Mouse (Mus musculus) adrenal gland, postnatal 25 days (tissue): ENCODE measurements at regions not wholly inside any gene's neighbourhood (a gene's known extent, or its start where the extent isn't known, plus 50 kb on each side); places are given as distances from the start of the nearest gene placed in this dataset.

Experiments used
- DNase-seq: peaks from one replicate; pipeline ENCODE4 v3.0.0; 2021; ENCODE audit warnings: mixed read lengths

DNA sequence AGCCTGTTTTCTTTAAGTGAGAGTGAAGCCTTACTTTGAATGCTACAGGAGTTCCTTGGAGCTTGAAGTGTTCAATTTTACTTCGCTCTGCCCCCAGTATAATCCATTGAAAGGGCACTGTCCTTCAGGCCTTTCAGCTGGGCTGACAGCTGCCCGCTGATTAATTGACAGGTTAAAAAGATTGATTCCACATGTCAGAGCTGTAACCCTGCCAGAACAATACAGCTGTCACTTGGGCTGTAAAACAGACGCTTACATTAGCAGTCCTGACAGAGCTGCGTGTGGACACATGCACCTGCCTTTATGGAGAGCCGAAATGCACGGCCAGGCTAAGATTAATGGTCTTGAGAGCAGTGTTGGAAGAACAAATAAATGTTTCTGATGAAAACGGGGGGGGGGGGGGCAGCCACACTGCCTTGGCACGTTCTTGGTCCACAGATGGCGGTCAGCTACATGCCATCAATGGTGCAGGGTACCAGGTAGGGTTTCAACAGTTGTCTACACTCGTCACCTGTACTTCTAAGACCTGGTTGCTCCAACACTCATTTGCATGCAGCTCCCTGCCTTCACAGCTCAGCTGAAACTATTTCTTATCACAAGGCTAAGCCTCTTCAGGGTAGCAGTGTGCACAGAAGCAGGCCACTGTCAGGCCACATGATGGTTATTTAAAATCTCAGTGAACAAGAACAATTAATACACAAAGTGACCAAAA lies 407.3 kb downstream of the Gm45692 start:
- no peak for DNase-seq

DNA sequence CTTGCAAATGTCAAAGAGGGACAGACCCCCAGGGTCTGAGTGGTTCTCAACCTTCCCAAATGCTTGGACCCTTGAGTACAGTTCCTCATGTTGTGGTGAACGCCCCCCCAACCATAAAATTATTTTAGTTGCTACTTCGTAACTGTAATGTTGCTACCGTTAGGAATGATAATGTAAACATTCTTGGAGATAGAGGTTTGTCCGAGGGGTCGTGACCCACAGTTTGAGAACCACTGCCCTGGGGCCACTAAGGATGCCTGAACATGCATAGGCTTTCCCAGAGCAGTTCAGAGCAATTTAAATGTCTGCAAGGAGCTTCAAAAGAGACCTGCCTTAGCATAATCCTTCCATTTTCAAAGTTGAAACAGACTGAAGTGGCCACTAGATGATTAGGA lies 407.8 kb downstream of the Gm45692 start:
- no peak for DNase-seq

DNA sequence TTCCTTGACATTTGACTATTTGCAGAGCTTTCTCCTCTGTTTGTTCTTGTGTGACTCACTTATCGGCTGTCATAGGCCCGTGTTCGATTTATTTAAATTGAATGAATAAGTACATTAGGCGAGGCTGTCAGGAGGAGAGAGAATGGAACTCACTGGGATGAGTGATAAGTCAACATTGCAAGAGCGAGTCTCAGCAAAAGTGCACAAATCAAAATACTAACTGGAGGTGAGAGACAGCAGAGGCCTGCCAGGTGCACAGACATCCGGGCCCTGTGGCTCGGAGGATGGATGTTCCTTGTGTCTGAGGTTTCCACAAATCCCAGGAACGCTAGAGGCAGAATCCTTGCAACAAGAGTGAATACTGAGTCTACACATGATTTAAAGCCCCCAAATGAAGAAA lies 410.6 kb downstream of the Gm45692 start:
- no peak for DNase-seq

DNA sequence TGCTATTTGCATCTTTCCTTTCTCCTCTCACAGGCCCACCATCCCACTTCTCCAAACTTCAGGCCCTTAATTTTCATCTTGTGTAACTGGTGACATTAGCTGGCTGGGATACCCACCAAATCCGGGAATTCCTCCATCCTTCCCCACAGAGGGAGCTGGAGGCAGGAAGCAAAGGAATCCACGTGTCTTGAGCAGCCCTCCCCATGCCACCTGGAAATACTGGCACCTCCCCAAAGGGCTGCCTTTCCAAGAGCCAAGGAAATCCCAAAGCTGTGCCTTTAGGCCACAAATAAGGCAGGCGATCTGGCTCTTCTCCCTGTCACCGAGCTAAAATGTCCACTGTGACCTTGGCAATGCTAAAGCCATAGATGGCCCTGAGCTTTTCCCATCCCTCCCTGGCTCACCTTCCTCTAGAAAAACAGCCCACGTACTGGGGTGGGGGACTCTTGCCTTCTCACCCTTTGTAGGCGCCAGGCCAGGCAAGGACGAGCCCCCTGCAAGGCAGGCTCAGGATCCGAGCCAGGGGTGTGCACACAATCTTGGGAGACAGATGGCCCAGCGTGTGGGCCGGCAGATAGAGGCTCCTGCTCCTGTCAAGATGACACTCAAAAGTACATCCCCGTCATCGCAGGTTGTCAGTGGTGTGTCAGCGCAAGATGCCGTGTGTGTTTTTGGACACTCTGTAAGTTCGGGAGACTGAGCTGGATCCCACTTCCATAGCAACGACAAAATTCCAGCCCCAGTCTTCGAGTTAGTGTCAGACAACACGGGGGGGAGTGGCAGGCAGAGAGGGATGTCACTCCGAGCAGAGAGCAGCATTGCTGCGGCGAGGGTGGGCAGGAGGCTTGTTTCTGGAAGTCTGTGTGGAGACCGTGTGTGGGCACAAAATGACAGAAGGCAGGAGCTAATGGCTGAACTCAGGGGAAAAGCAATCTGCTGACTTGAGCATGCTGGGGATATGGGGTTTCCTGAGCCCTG lies 414.4 kb downstream of the Gm45692 start:
- DNase-seq = peak; percentile 26

DNA sequence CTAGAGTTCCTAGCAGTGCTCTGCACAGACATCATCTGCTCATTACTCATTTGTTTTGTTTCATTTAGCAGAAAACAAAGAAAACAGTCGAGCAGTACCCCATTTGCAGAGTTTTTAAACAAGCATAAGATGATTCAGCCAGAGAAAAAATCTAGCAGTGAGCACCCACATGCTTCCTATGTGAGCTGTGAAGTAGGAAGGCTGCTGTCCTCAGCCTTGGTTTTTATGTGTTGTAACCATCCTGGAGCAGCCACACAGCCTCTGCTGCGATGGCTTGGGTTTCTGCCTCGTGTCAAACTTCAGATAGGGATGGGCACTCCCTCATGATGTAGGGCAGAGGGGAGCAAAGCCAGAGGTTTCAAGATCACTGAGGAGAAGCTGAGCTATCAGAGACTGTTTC lies 416.5 kb downstream of the Gm45692 start:
- DNase-seq = no peak

DNA sequence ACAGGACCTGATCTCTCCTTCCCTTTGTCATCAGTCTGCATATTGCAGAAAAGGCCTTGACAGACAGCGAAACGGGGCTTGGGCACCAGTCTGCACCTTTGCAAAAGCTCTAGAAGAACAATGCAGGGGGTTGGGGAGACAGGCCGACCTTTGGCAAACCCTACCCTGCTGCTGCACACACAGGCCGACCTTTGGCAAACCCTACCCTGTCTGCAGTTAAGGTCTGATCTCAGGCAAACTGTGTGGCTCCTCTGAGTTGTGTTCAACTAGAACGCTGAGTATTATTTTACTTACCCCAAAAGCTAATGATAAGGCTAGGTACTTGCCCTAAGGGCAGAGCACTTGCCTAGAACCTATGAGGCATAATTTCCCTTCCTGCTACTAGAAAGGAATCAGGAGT lies 423.4 kb upstream of the Zfp703 start:
- DNase-seq = no peak

DNA sequence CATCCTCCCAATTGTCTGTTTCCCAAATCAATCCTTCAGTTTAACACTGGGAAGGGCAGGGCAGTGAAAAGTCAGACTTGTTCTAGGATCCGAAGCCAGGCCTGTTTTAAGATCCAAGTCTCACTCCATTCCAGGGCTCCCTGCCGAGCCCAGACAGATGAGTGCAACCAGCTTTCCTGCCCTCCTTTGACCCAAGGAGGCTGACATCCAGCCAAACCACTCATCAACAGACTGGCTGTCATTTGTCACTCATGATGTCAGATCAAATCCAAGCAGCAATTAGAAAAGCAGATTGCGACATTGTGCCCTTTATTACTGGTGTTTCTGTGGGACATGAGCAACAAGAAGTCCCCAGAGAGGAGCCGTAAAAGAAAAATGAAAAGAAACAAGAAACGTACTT lies 417.9 kb upstream of the Zfp703 start:
- DNase-seq = peak; percentile 24

DNA sequence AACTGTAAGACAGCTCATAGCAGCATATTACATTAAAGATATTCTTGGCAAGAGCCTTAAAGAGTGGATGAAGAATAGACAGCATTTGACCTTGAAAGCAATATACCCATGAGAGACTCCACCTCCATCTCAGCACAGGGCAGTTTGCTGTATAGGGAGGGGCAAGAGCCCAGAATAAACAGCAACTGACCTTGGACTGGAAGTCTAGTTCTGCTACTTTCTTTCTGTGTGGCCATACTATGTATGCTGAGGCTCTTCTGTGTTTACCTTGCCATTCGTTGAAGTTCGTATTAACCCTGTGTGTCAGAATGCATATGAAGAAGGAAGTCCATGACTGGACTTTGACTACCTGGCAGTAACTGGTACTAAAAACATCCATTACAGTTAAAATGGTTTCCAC lies 414.0 kb upstream of the Zfp703 start:
- no peak for DNase-seq

DNA sequence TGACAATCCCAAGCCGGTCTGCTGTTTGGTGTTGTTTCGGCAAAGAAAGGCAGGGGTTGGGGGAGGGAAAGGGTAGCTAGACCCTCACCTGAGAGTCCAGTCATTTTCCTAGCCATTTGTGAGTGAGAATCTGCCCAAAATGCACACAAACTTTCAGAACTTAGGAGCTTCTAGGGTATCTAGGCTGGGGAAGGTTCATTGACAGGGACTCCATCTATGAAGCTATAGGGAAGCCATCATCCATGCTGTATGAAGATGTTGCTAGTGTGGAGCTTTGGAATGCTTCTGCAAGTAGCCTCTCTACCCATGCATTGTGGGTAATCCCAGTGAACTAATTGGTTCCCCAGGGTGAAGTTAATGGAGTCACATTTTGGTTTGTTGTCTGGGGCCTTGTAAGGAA lies 412.9 kb upstream of the Zfp703 start:
- DNase-seq = no peak

DNA sequence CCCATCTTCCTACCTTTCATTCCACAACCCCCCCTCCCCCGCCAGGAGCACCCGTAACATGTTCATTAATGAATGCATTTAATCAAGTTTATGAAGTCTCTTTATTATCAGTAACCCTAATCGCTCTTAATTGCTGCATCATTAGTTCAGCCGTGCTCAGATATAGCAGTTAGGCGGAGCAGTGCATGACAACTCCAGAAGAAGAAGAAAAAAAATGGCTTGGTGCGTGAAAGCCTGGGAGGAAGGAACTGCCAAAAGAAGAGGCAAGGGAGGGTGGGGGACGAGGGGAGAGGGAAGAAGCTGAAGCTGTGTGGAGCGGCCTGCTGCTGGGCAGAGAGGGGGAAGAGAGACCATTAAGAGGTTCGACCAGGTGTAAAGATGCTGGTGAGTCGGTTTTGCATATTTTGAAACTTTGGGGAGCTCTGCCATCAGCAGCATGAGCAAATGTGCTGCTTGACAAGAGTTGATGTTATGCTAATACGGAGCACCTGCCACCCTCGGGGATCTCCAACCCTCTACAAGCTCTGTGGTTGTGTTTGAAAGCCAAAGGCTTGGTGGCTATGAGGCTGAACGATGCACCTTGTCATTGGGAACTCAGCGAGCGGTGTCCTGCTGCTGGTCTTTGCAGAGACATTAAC lies 408.6 kb upstream of the Zfp703 start:
- no peak for DNase-seq

DNA sequence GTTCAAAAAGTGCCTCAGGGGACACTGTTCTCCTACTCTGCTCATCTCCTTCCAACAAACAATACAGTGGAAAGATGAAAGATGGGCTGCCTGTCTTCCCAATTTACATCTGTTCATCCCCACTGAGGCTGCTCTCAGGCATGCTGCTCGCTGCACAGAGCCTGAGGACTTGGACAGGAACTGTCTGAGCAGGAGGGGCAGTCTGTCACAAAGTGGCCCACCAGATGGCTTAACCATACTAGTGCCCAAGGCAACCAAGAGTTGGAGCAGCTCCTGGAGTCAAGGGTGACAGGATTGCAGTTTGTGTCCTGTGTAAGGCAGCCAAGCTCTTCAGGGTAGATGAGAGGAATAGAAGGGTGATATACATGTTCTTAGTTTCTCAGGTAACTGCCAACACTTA lies 388.3 kb upstream of the Zfp703 start:
- DNase-seq = no peak

DNA sequence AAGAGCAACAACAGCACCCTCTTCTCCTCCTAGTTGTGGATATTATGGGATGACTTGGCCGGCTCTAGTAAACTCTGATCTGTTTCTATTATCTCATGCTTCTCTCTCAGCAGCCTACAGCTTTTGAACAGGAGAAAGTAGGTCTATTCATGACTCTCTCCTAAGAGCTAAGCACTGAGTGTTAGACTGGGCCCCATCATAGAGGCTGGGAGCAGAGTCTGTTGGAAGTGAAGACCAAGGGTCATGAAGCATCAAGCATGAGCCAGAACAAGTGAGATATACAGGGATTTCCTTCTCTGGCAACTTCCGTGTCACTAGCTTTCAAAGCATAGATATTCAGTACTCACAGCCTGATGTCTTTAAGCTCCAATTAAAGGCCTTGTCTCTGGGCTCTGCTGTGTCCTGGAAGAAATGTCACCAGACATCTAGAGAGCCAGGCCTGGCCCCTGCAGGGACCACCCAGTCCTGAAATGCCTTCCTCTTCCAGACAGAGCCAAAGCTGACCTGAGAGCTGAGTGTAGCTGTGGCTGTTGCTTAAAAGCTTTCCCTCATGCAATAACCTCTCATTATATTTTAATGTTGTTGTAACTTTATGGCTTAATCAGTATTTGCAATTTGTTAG lies 386.4 kb upstream of the Zfp703 start:
- no peak for DNase-seq

DNA sequence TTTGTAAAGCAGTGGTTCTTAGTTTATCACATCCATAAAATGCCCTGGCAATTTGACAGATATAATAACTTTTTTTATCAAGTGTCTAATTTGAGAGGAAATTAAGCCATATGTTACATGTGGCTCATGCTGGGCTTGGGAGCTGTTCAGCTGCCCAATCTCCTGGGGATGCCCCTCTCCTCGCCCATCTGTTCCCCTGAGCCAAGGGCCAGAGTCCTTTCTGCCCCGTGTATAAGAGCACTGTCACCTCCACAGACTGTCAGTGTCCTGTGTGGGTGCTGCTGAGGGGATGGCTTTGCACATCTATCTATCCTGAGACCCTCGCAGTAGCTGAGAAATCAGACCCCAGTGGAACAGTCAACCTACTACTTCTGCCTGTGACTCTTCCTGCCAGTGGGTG lies 385.9 kb upstream of the Zfp703 start:
- no peak for DNase-seq

DNA sequence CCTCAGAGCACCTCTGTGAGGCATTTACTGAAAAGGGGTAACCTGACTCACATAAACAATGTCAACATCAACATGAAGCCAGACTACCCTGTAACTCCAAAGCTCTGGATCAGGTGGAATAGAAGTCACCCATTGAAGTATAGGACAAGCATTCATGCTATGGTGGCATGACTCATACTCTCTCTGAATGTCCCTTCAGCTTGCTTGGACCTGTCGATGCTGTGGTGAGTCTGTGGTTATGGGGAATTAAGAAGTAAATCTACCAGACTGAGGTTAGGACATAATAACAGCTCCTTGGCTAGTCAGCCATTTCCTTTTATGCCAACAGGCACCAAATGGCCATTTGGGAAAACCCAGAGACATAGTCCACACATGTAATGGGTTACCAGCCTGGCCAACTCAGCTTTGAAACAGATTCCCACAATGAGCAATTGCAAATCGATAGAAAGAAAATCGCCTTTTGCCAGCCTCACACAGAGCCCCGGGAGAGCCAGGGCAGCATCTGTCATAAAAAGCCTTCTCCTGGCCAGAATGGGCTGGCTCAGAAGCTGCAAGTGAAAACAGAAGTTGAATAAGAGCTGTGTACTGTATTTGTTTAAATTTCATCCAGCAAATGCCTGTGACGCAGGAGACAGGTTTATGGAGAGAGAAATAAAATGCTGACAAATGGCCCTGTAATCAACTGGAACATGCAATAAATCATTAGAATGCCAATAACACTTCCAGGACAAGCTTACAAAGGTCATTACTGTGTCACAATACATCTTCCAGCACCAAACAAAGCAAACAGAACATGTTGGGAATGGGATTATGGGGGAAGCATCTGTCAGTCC lies 383.4 kb upstream of the Zfp703 start:
- no peak for DNase-seq

DNA sequence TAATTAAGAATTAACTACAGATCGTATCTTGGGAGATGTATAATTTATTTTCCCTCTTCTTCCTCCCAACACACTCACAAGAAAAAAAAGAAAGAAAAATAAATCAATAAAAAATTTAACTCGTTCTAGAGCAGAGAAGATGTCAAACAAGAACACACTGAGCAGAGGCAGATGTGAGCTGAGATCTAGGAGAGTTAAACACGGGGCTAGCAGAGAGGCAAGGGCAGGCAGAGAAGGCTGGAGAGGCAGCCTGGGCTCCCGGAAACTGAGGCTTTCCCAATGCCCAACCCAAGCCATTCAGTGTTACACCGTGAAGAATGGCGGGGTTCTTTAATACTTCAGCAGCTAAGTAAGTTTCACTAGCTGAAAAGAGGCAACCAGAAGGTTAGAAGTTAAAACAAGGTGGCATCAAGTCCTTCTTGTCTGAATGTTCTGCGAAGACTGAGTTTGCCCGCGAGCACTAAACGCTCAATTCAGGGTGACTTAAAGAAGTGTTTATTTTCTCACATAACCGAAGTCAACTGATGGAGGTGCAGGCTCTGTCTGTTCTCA lies 382.7 kb upstream of the Zfp703 start:
- no peak for DNase-seq

DNA sequence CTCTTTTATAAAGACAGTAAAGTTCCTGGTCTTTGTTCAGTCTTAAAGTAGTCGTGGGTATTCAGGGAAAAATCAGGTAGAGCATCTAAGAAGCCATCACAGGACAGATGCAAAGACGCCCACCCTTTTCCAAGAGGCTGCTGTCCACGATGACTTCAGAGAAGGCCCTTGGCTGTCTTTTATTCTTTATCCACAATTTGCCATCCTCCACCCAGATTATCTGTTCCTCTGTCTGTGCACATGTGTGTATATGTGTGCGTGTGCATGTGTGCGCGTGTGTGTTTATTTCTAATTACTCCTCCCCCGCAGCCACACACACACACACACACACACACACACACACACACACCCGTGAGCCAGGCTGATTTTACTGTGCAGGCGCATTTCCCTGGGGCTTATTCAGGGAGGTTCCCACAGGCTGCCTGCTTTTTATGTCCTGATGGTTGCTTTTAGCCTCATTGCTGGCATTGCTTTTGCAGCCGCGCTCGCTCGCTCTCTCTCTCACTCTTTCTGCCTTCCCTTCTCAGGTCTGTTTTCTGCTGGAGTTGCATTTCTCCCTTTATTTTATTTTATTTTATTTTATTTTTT lies 381.6 kb upstream of the Zfp703 start:
- no peak for DNase-seq

DNA sequence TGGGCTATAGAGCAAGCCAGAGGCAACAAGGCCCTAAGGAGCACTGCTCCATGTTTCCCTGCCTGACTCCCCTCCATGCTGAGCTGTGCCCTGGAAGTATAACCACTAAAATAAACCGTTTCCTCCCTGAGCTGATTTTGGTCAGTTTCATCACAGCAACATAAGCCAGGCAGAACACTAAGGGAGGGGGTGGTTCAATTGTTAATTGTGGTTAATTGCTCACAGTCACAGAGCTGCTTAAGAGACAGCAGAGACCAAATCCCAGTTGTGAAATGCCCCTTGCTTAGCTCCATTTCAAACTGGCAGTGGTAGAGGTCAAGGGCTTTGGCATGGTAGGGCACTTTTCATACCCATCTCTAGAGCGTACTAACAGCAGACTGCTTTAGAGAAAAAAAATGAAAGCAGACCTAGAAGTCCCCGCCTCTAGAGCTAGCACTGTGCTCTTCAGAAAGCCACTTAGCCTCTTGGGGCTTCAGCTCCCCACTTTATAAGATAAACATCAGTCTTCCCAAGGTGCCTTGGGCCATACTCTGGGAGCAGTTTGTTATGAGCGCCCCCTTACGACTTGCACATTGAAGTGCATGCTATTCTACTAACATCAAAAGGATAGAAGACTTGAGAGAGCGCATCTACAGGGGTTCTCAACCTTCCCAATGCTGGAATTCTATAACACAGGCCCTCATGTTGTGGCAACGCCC lies 380.3 kb upstream of the Zfp703 start:
- no peak for DNase-seq

DNA sequence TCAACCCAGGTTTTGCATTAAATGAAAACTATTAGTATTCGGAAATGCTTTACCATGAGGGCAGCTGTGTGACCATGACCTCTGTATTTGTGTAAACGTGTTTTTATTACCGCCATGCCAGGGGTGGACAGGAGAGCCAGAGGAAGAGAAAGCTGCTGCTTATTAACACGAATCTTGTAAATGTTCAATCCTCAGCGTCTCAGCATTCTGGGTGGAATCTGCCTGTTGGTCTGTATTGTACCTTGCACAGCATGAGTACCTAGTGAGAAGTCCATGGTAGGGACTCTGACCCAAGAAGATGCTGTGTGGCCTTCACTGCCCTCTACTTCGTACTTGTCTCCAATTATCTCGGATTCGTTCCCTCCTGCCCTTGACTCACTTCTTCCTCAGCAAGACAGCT lies 378.6 kb upstream of the Zfp703 start:
- DNase-seq = no peak

DNA sequence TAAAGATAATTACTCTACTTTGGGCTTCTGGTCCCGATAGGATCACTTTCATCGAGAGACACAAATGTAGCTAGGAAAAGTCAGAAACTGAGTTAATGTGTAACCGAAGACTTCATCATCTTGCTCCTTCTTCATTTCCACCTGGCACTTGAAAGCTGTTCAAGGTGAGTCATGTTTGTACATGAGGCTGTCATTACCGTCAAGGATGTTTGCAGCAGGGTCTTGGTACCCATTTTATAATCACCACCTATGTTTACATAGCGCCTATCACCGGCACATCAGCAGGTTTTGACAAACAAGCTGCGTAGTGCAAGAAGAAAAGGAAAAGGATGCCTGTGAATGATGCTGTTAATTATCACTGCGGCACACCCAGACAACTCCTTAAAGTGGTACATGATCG lies 377.0 kb upstream of the Zfp703 start:
- DNase-seq = no peak

DNA sequence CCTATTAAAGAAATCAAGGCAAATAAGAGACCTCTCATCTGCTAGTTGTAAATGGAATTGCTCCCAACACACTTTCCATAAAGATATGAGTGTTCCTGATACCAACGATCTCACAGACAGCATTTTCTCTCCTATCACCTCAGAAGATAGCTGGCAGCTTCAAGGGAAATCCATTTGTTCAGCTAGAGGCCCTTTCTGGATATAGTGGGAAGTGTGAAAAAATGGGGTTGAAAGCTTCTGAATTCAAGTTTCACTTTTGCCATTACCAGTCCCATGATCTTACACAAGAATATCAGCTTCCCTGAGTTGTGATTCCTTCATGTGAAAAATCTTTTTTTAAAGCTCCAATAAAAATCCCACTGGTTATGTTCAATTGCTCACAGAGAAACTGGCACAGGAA lies 369.1 kb upstream of the Zfp703 start:
- no peak for DNase-seq

DNA sequence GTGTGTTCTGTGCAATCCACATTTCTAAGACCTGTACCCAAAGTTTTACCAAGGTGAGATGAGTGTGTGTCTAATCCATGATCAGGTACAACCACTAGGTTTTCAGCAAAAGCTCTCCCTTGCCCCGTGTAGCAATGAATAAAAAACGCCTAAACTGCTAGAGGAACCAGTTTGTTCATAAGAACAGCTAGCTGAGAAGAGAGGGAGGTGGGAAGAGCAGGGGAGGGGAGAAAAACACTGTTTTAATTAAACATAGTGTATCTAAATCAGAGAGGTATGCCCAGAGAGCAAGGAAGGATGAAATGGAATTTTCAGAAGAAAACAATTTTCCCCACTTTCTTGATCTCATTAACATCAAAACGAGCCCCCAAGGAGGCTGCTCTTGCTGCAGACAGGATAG lies 368.5 kb upstream of the Zfp703 start:
- no peak for DNase-seq
